In genomic region chr7:6919131-6919870, GRCm38 (mm10) we compare ENCODE assay signal across 13 mouse cellular contexts.
DNase-seq lines count a peak whose midpoint lies in the region; ATAC-seq and TF ChIP-seq lines count a peak whose summit lies in the region.
"Had no signal": no experiment of that assay in that cellular context is flagged by ENCODE, and none has a peak within 500 bp of the region (broad histone marks: within the 10 kb centered on the region; RNA-seq: fewer than 3 reads in every experiment).

No protein-coding gene starts in this region.

- no peak overlapping the region for H3K27ac ChIP-seq in kidney, embryonic 16.5 days (ENCODE audit: low read length)
- H3K27ac ChIP-seq in kidney, embryonic 15.5 days: no peak overlapping the region
- H3K27ac ChIP-seq in embryonic facial prominence, embryonic 12.5 days: no peak overlapping the region
- peak overlapping the region; percentile 58 for H3K27ac ChIP-seq in hindbrain, embryonic 13.5 days
- peak overlapping the region; percentile 71 for H3K27ac ChIP-seq in midbrain, embryonic 16.5 days (ENCODE audit: low read length)
- no peak overlapping the region for H3K27ac ChIP-seq in left cerebral cortex, adult 2 months

- H3K4me2 ChIP-seq in kidney, embryonic 16.5 days (replicated peaks; ENCODE audit: low read depth, low read length): no peak overlapping the region
- H3K4me2 ChIP-seq in kidney, embryonic 15.5 days: no peak overlapping the region
- no peak overlapping the region for H3K4me2 ChIP-seq in embryonic facial prominence, embryonic 12.5 days (replicated peaks)
- no peak overlapping the region for H3K4me2 ChIP-seq in hindbrain, embryonic 13.5 days
- 0 out of 2 replicates have a peak overlapping the region, but pooled peaks have one; percentile 3 for H3K4me2 ChIP-seq in midbrain, embryonic 16.5 days (ENCODE audit: low read length)

- no peak for TF ChIP-seq CTCF in left cerebral cortex, adult 2 months (IDR thresholded peaks at IDR 0.05)

- H3K27me3 ChIP-seq in kidney, embryonic 16.5 days (ENCODE audit: insufficient read depth, low read length): no peaks in the 10 kb centered on the region
- H3K27me3 ChIP-seq in kidney, embryonic 15.5 days: no peaks in the 10 kb centered on the region
- no peaks in the 10 kb centered on the region for H3K27me3 ChIP-seq in embryonic facial prominence, embryonic 12.5 days
- H3K27me3 ChIP-seq in hindbrain, embryonic 13.5 days: no peaks in the 10 kb centered on the region
- H3K27me3 ChIP-seq in midbrain, embryonic 16.5 days (ENCODE audit: control insufficient read depth, insufficient read depth, low read depth, low read length): no peaks in the 10 kb centered on the region

- H3K4me1 ChIP-seq in kidney, embryonic 16.5 days (ENCODE audit: insufficient read depth, low read length): peaks cover 14% of the 10 kb centered on the region
- H3K4me1 ChIP-seq in kidney, embryonic 15.5 days: peaks cover 26% of the 10 kb centered on the region
- H3K4me1 ChIP-seq in embryonic facial prominence, embryonic 12.5 days: peaks cover 13% of the 10 kb centered on the region; the same call in 1 of the 2 replicates
- peaks cover 28% of the 10 kb centered on the region for H3K4me1 ChIP-seq in hindbrain, embryonic 13.5 days (replicated peaks)
- H3K4me1 ChIP-seq in midbrain, embryonic 16.5 days (ENCODE audit: control insufficient read depth, insufficient read depth, low read length): peaks cover 14% of the 10 kb centered on the region

- 92% methylated on average over 1 of the region's 1 CpGs for WGBS in kidney, embryonic 16.5 days
- WGBS in kidney, embryonic 15.5 days: 84% methylated on average over 1 of the region's 1 CpGs
- 74% methylated on average over 1 of the region's 1 CpGs for WGBS in embryonic facial prominence, embryonic 12.5 days
- 93% methylated on average over 1 of the region's 1 CpGs for WGBS in hindbrain, embryonic 13.5 days
- 87% methylated on average over 1 of the region's 1 CpGs for WGBS in midbrain, embryonic 16.5 days

- ATAC-seq in kidney, embryonic 16.5 days (ENCODE audit: low FRiP score, low TSS enrichment): peak; percentile 33; the same call in 1 of the 2 replicates
- ATAC-seq in kidney, embryonic 15.5 days (replicated peaks; ENCODE audit: low FRiP score): no peak; the same call in 1 of the 2 replicates
- ATAC-seq in embryonic facial prominence, embryonic 12.5 days (ENCODE audit: insufficient number of reproducible peaks, insufficient read depth, low FRiP score, low TSS enrichment): peak; percentile 43
- ATAC-seq in hindbrain, embryonic 13.5 days (ENCODE audit: low FRiP score): peak; percentile 36; the same call in 1 of the 2 replicates
- peak; percentile 58 for ATAC-seq in midbrain, embryonic 16.5 days
- ATAC-seq: CD4-positive, CD25-positive, alpha-beta regulatory T cell, adult 4 months had no signal

- intact Hi-C loops in left cerebral cortex, adult 2 months (cut with DNase I): loop anchor here (2.0 to 5.0 kb wide), 4 partner anchors 260 to 562 kb away; no protein-coding TSS in a partner anchor

- no peaks in the 10 kb centered on the region for H3K9me3 ChIP-seq in kidney, embryonic 16.5 days (ENCODE audit: low read length)
- no peaks in the 10 kb centered on the region for H3K9me3 ChIP-seq in kidney, embryonic 15.5 days (replicated peaks)
- no peaks in the 10 kb centered on the region for H3K9me3 ChIP-seq in embryonic facial prominence, embryonic 12.5 days
- no peaks in the 10 kb centered on the region for H3K9me3 ChIP-seq in hindbrain, embryonic 13.5 days
- no peaks in the 10 kb centered on the region for H3K9me3 ChIP-seq in midbrain, embryonic 16.5 days (replicated peaks; ENCODE audit: control insufficient read depth, low read length, poor library complexity, severe bottlenecking)

- DNase-seq in frontal cortex, postnatal 36 days (ENCODE audit: low spot score in 2 of 2): no peak
- no peak for DNase-seq in adrenal gland, postnatal 25 days
- DNase-seq in left cerebral cortex, adult 2 months (ENCODE audit: extremely low spot score in 1 of 2, low spot score in 2 of 2): no peak
- DNase-seq: adrenal gland, postnatal 10 days; cerebellum, adult 2 months; kidney, adult 9 months; thymus, postnatal 14 days had no signal

- H3K4me3 ChIP-seq in kidney, embryonic 16.5 days (ENCODE audit: low read length): no peak overlapping the region
- H3K4me3 ChIP-seq in kidney, embryonic 15.5 days (replicated peaks): no peak overlapping the region
- H3K4me3 ChIP-seq in embryonic facial prominence, embryonic 12.5 days: no peak overlapping the region
- H3K4me3 ChIP-seq in hindbrain, embryonic 13.5 days: no peak overlapping the region
- no peak overlapping the region for H3K4me3 ChIP-seq in midbrain, embryonic 16.5 days (ENCODE audit: low read depth, low read length)
- H3K4me3 ChIP-seq in left cerebral cortex, adult 2 months: no peak overlapping the region

- no peaks in the 10 kb centered on the region for H3K36me3 ChIP-seq in kidney, embryonic 16.5 days (ENCODE audit: insufficient read depth, low read length)
- no peaks in the 10 kb centered on the region for H3K36me3 ChIP-seq in kidney, embryonic 15.5 days
- no peaks in the 10 kb centered on the region for H3K36me3 ChIP-seq in embryonic facial prominence, embryonic 12.5 days
- no peaks in the 10 kb centered on the region for H3K36me3 ChIP-seq in hindbrain, embryonic 13.5 days
- no peaks in the 10 kb centered on the region for H3K36me3 ChIP-seq in midbrain, embryonic 16.5 days (ENCODE audit: control insufficient read depth, insufficient read depth, low read length)

- H3K9ac ChIP-seq in kidney, embryonic 16.5 days (replicated peaks; ENCODE audit: low read length): no peak overlapping the region
- H3K9ac ChIP-seq in kidney, embryonic 15.5 days: no peak overlapping the region
- H3K9ac ChIP-seq in embryonic facial prominence, embryonic 12.5 days: peak overlapping the region; percentile 15; the same call in 1 of the 2 replicates
- H3K9ac ChIP-seq in hindbrain, embryonic 13.5 days: peak overlapping the region; percentile 43; the same call in 1 of the 2 replicates
- H3K9ac ChIP-seq in midbrain, embryonic 16.5 days (ENCODE audit: low read depth, low read length): no peak overlapping the region

Comparison
In these comparisons a context has a peak if more than half of its experiments do, and no peak if none do; other contexts are left out.
1. H3K27ac ChIP-seq: peak in hindbrain, embryonic 13.5 days (single experiment) and midbrain, embryonic 16.5 days (single experiment); none in kidney, embryonic 16.5 days (single experiment), kidney, embryonic 15.5 days (single experiment), embryonic facial prominence, embryonic 12.5 days (single experiment) and left cerebral cortex, adult 2 months (single experiment).
2. H3K9ac ChIP-seq: peak in embryonic facial prominence, embryonic 12.5 days (single experiment) and hindbrain, embryonic 13.5 days (single experiment); none in kidney, embryonic 16.5 days (single experiment), kidney, embryonic 15.5 days (single experiment) and midbrain, embryonic 16.5 days (single experiment).